Mouse (Mus musculus) intestine, postnatal 0 days (tissue): ENCODE results near the gene Folr2. TPM values are rescaled to one million over a fixed set of nuclear protein-coding genes. Genes with fewer than 3 reads are reported as not detected.

Source experiments
- ATAC-seq: fragments of 200-750 bp; cut with Nextera tagmentation; 2 replicates; pipeline ENCODE4 v1.8.0; 2017; ENCODE audit warnings: mild to moderate bottlenecking, moderate TSS enrichment, moderate library complexity
- H3K27ac ChIP-seq: fragments of 300-500 bp; sonication (generic); 2 replicates; pipeline ENCODE4 v1.5.1; 2014; ENCODE audit warnings: mild to moderate bottlenecking, low read depth, low read length, moderate library complexity
- H3K27me3 ChIP-seq: fragments of 300-500 bp; sonication (generic); replicated peaks from 2 replicates; pipeline ENCODE4 v1.6.1; 2014; ENCODE audit warnings: low read length, mixed read lengths; ENCODE audit not compliant: control insufficient read depth, insufficient read depth
- H3K36me3 ChIP-seq: fragments of 300-500 bp; sonication (generic); 2 replicates; pipeline ENCODE4 v1.6.1; 2014; ENCODE audit warnings: mild to moderate bottlenecking, moderate library complexity; ENCODE audit not compliant: control insufficient read depth, insufficient read depth
- H3K4me1 ChIP-seq: fragments of 300-500 bp; sonication (generic); replicated peaks from 2 replicates; pipeline ENCODE4 v1.6.1; 2014; ENCODE audit warnings: antibody characterized with exemption, low read length, mixed read lengths; ENCODE audit not compliant: control insufficient read depth, insufficient read depth
- H3K4me2 ChIP-seq: fragments of 300-500 bp; sonication (generic); replicated peaks from 2 replicates; pipeline ENCODE4 v1.6.1; 2014; ENCODE audit warnings: low read depth, mild to moderate bottlenecking, moderate library complexity
- H3K4me3 ChIP-seq: fragments of 300-500 bp; sonication (generic); 2 replicates; pipeline ENCODE4 v1.5.1; 2014; ENCODE audit warnings: low read depth, low read length
- H3K9ac ChIP-seq: fragments of 300-500 bp; sonication (generic); 2 replicates; pipeline ENCODE4 v1.6.1; 2014; ENCODE audit warnings: mild to moderate bottlenecking, low read depth, low read length
- H3K9me3 ChIP-seq: fragments of 300-500 bp; sonication (generic); 2 replicates; pipeline ENCODE4 v1.6.1; 2016; ENCODE audit warnings: mixed run types; ENCODE audit not compliant: control insufficient read depth
- CTCF ChIP-seq: sonication (generic); IDR thresholded peaks from 2 replicates; pipeline ENCODE4 v1.5.1; 2016; ENCODE audit warnings: low read depth, mild to moderate bottlenecking, control low read depth, antibody characterized with exemption, moderate library complexity
- WGBS: fragments of 180-500 bp; shearing (Covaris S2); extraction: QIAGEN DNeasy Blood & Tissue Kit; methylation state at CpG from one replicate; pipeline ENCODE4 v1.1.7; 2014; 5-methylcytosine and 5-hydroxymethylcytosine counted together
- polyA plus RNA-seq: library from polyadenylated mRNA; unstranded; fragments of >200 nt; fragmentation: Nextera tagmentation; extraction: Ambion mirVana; gene quantifications from 2 replicates; pipeline ENCODE4 v1.2.1, GENCODE M21; 2015

Folr2 gene
- polyA plus RNA-seq, 1 experiment from 2014 or later: 1.1 TPM

GRCm38 (mm10) chr7:101868241-101869162, 11.5 kb upstream of the Folr2 start:
- WGBS: 62% methylated on average over 13 of the region's 13 CpGs
- Histone ChIP-seq H3K9ac (no peak overlapping the region), H3K4me3 (peak overlapping the region; percentile 42; the same call in 1 of the 2 replicates), H3K36me3 (peaks cover 4% of the 10 kb centered on the region; the same call in 1 of the 2 replicates), H3K27me3 (no peaks in the 10 kb centered on the region), H3K9me3 (no peaks in the 10 kb centered on the region), H3K27ac (no peak overlapping the region; the same call in 1 of the 2 replicates), H3K4me1 (no peaks in the 10 kb centered on the region), H3K4me2 (peak overlapping the region; percentile 64)
- TF ChIP-seq CTCF: no peak
- no peak for ATAC-seq

GRCm38 (mm10) chr7:101867482-101867881, 10.5 kb upstream of the Folr2 start:
- no peak overlapping the region for H3K4me3 ChIP-seq
- ATAC-seq: no peak
- WGBS: over 99% methylated on average over 4 of the region's 4 CpGs
- H3K9ac ChIP-seq: no peak overlapping the region
- no peak overlapping the region for H3K4me2 ChIP-seq
- H3K36me3 ChIP-seq: peaks cover 4% of the 10 kb centered on the region; the same call in 1 of the 2 replicates
- H3K9me3 ChIP-seq: no peaks in the 10 kb centered on the region
- TF ChIP-seq CTCF: no peak
- H3K27me3 ChIP-seq: no peaks in the 10 kb centered on the region
- no peaks in the 10 kb centered on the region for H3K4me1 ChIP-seq
- H3K27ac ChIP-seq: no peak overlapping the region

- no peak for ATAC-seq
- Histone ChIP-seq H3K9ac (no peak overlapping the region), H3K4me1 (no peaks in the 10 kb centered on the region), H3K9me3 (no peaks in the 10 kb centered on the region), H3K36me3 (peaks cover 4% of the 10 kb centered on the region), H3K27ac (no peak overlapping the region), H3K4me3 (no peak overlapping the region), H3K4me2 (no peak overlapping the region), H3K27me3 (no peaks in the 10 kb centered on the region)
- no peak for TF ChIP-seq CTCF
- WGBS: 76% methylated on average over 11 of the region's 11 CpGs
Measured at GRCm38 (mm10) chr7:101866491-101867265, 9.7 kb upstream of the Folr2 start.

- Histone ChIP-seq H3K27ac (no peak within 1 kb of the TSS), H3K9ac (no peak within 1 kb of the TSS), H3K4me1 (no peaks in the 10 kb centered on the region), H3K27me3 (no peaks in the 10 kb centered on the region), H3K4me3 (no peak within 1 kb of the TSS), H3K4me2 (no peak within 1 kb of the TSS), H3K36me3 (peaks cover 5% of the 10 kb centered on the region), H3K9me3 (no peaks in the 10 kb centered on the region)
- ATAC-seq: no peak
- WGBS: 72% methylated on average over 3 of the region's 3 CpGs
- TF ChIP-seq CTCF: no peak
Measured at GRCm38 (mm10) chr7:101863415-101863814, 6.4 kb upstream of the Folr2 start, which contains the start of gene Anapc15. Gene Anapc15 (plus strand): TSS chr7:101863715.

GRCm38 (mm10) chr7:101862291-101862690, 5.3 kb upstream of the Folr2 start:
- peaks cover 8% of the 10 kb centered on the region for H3K36me3 ChIP-seq
- no peak for ATAC-seq
- H3K27me3 ChIP-seq: no peaks in the 10 kb centered on the region
- no peaks in the 10 kb centered on the region for H3K9me3 ChIP-seq
- TF ChIP-seq CTCF: peak; percentile 22; the same call in 1 of the 2 replicates
- H3K4me3 ChIP-seq: no peak overlapping the region
- H3K9ac ChIP-seq: no peak overlapping the region
- 70% methylated on average over 3 of the region's 3 CpGs for WGBS
- H3K4me1 ChIP-seq: no peaks in the 10 kb centered on the region
- H3K27ac ChIP-seq: no peak overlapping the region
- no peak overlapping the region for H3K4me2 ChIP-seq

- Histone ChIP-seq H3K27me3 (no peaks in the 10 kb centered on the region), H3K27ac (no peak overlapping the region), H3K36me3 (peaks cover 16% of the 10 kb centered on the region), H3K4me3 (no peak overlapping the region), H3K4me2 (no peak overlapping the region), H3K9me3 (no peaks in the 10 kb centered on the region), H3K4me1 (no peaks in the 10 kb centered on the region), H3K9ac (no peak overlapping the region)
- no peak for TF ChIP-seq CTCF
- no peak for ATAC-seq
Measured at GRCm38 (mm10) chr7:101860978-101861377, 4.0 kb upstream of the Folr2 start.
